ENCODE assay signal across 8 mouse cellular contexts in genomic region chr17:29330671-29331410, GRCm38 (mm10). TPM values are rescaled to one million over a fixed set of nuclear protein-coding genes. Genes with fewer than 3 reads are reported as not detected.
A peak's percentile ranks its signal among the peaks of the same experiment; 100 is the strongest.
DNase-seq lines count a peak whose midpoint lies in the region; ATAC-seq and TF ChIP-seq lines count a peak whose summit lies in the region.

No protein-coding gene starts in this region.

- no peaks in the 10 kb centered on the region for H3K9me3 ChIP-seq in forebrain, embryonic 14.5 days (replicated peaks; ENCODE audit: control insufficient read depth, low read length)

- H3K27ac ChIP-seq in forebrain, embryonic 14.5 days (ENCODE audit: low read depth, low read length): peak overlapping the region; percentile 60

- no peak for TF ChIP-seq CTCF in lung, adult 2 months (IDR thresholded peaks at IDR 0.05; ENCODE audit: insufficient read depth, low read length)

- 20% methylated on average over 5 of the region's 5 CpGs for WGBS in forebrain, embryonic 14.5 days
- WGBS in lung, adult 2 months: 43% methylated on average over 5 of the region's 5 CpGs

- TF ChIP-seq POLR2A in lung, adult 2 months (IDR thresholded peaks at IDR 0.05; ENCODE audit: borderline replicate concordance, extremely low read depth, low read depth, low read length): no peak

- H3K4me1 ChIP-seq in forebrain, embryonic 14.5 days (ENCODE audit: control insufficient read depth, insufficient read depth, low read length): peaks cover 23% of the 10 kb centered on the region
- no peaks in the 10 kb centered on the region for H3K4me1 ChIP-seq in lung, adult 2 months (ENCODE audit: control insufficient read depth, insufficient read depth, low read length)

- H3K27me3 ChIP-seq in forebrain, embryonic 14.5 days (replicated peaks; ENCODE audit: control insufficient read depth, insufficient read depth, low read length): no peaks in the 10 kb centered on the region

- DNase-seq in kidney, adult 11 months: peak; percentile 77
- no peak for DNase-seq in kidney, adult 18-20 months
- DNase-seq in cerebellum, adult 11 months: peak; percentile 63
- DNase-seq in forebrain, embryonic 14.5 days (ENCODE audit: low spot score): peak; percentile 66
- DNase-seq in kidney, postnatal 14 days: peak; percentile 57
- no peak for DNase-seq in frontal cortex, postnatal 36 days (ENCODE audit: low spot score in 2 of 2)
- no peak for DNase-seq in thymus, adult 18-20 months
- no peak for DNase-seq in lung, adult 2 months

- no peak overlapping the region for H3K9ac ChIP-seq in forebrain, embryonic 14.5 days (ENCODE audit: low read length)

- ATAC-seq in forebrain, embryonic 14.5 days: peak; percentile 27

- peaks cover 53% of the 10 kb centered on the region for H3K36me3 ChIP-seq in forebrain, embryonic 14.5 days (ENCODE audit: control insufficient read depth, insufficient read depth, low read length)

- no peak overlapping the region for H3K4me2 ChIP-seq in forebrain, embryonic 14.5 days (ENCODE audit: low read length)

- H3K4me3 ChIP-seq in forebrain, embryonic 14.5 days (ENCODE audit: low read depth, low read length): no peak overlapping the region
- no peak overlapping the region for H3K4me3 ChIP-seq in lung, adult 2 months (replicated peaks; ENCODE audit: extremely low read depth, low read depth, low read length)

RNA-seq across cellular contexts. Expression of gene Pi16, which starts 13.4 kb away (rescaled TPM):
- polyA plus RNA-seq in forebrain, embryonic 14.5 days (2014; fragmentation: Nextera tagmentation; extraction: Ambion mirVana): 1.2 TPM in 2 replicates
- polyA plus RNA-seq in lung, adult 2 months (2012; rRNA removed): 46.8 and 47.3 TPM in 2 replicates

RNA-seq across cellular contexts. Expression of gene Mtch1, which starts 16.9 kb away (rescaled TPM):
- polyA plus RNA-seq in forebrain, embryonic 14.5 days (2014; fragmentation: Nextera tagmentation; extraction: Ambion mirVana): 418 and 521 TPM in 2 replicates
- polyA plus RNA-seq in lung, adult 2 months (2012; rRNA removed): 413 and 456 TPM in 2 replicates

RNA-seq across cellular contexts. Expression of gene Fgd2, which starts 29.9 kb away (rescaled TPM):
- 3.4 and 6.1 TPM in 2 replicates for polyA plus RNA-seq in forebrain, embryonic 14.5 days (2014; fragmentation: Nextera tagmentation; extraction: Ambion mirVana)
- polyA plus RNA-seq in lung, adult 2 months (2012; rRNA removed): 44.3 and 53.7 TPM in 2 replicates

Comparison
In these comparisons a context has a peak if more than half of its experiments do, and no peak if none do; other contexts are left out.
1. DNase-seq: peak in kidney, adult 11 months (single experiment), cerebellum, adult 11 months (single experiment), forebrain, embryonic 14.5 days (single experiment) and kidney, postnatal 14 days (single experiment); none in kidney, adult 18-20 months (single experiment), frontal cortex, postnatal 36 days (0 of 2), thymus, adult 18-20 months (0 of 2) and lung, adult 2 months (single experiment).
2. RNA of gene Pi16, which starts 13.4 kb away (polyA plus RNA-seq): 46.8 to 47.3 TPM in lung, adult 2 months; 1.2 TPM in forebrain, embryonic 14.5 days; every median in the first group is over 10 times any median in the second.